Mouse (Mus musculus) T-helper 1 cell (primary cell): Measurements from ENCODE around the gene Tenm1.

Source experiments
- in situ Hi-C: fragments of 300-600 bp; cut with MboI, MseI; formaldehyde crosslinking; loops from one replicate; pipeline ENCODE4 v1.15.1; 2025; ENCODE audit warnings: high pct_unique_total_duplicates

Tenm1 gene

GRCm38 (mm10) chrX:43428855-43429263, at the start of gene Tenm1:
TSS of gene Tenm1 (minus strand) at chrX:43429126.
- in situ Hi-C loops = no loop called here

- in situ Hi-C loops = no loop called here
Observed at GRCm38 (mm10) chrX:43467311-43467710, 38.4 kb upstream of the Tenm1 start.

GRCm38 (mm10) chrX:43430581-43430980, 1.7 kb upstream of the Tenm1 start:
- in situ Hi-C loops = no loop called here

- in situ Hi-C loops = no loop called here
Observed at GRCm38 (mm10) chrX:43429982-43430531, 1.1 kb upstream of the Tenm1 start.

GRCm38 (mm10) chrX:43429337-43429736, 411 bp upstream of the Tenm1 start:
- in situ Hi-C loops = no loop called here

GRCm38 (mm10) chrX:43427961-43428365, 963 bp downstream of the Tenm1 start:
- in situ Hi-C loops = no loop called here

- in situ Hi-C loops = no loop called here
Observed at GRCm38 (mm10) chrX:43427111-43427510, 1.8 kb downstream of the Tenm1 start.

GRCm38 (mm10) chrX:43397957-43398356, 31.0 kb downstream of the Tenm1 start:
- in situ Hi-C loops = no loop called here

- in situ Hi-C loops = no loop called here
Observed at GRCm38 (mm10) chrX:43388106-43388505, 40.8 kb downstream of the Tenm1 start.

- in situ Hi-C loops = no loop called here
Observed at GRCm38 (mm10) chrX:43372526-43372925, 56.4 kb downstream of the Tenm1 start.

- in situ Hi-C loops = no loop called here
Observed at GRCm38 (mm10) chrX:43319351-43319750, 109.6 kb downstream of the Tenm1 start.

GRCm38 (mm10) chrX:43317801-43318520, 111.0 kb downstream of the Tenm1 start:
- in situ Hi-C loops = no loop called here

- in situ Hi-C loops = no loop called here
Observed at GRCm38 (mm10) chrX:43235844-43236243, 193.1 kb downstream of the Tenm1 start.

- in situ Hi-C loops = loop anchor here (10.0 kb wide), 1 partner anchor 950 kb away; no protein-coding TSS in a partner anchor
Observed at GRCm38 (mm10) chrX:43205003-43205402, 223.9 kb downstream of the Tenm1 start.

GRCm38 (mm10) chrX:43202249-43202783, 226.6 kb downstream of the Tenm1 start:
- in situ Hi-C loops = loop anchor here (10.0 kb wide), 1 partner anchor 952 kb away; no protein-coding TSS in a partner anchor

- in situ Hi-C loops = no loop called here
Observed at GRCm38 (mm10) chrX:43182975-43183374, 246.0 kb downstream of the Tenm1 start.

GRCm38 (mm10) chrX:43151561-43151960, 277.4 kb downstream of the Tenm1 start:
- in situ Hi-C loops = no loop called here

GRCm38 (mm10) chrX:43129696-43130095, 299.2 kb downstream of the Tenm1 start:
- in situ Hi-C loops = loop anchor here (10.0 kb wide), 1 partner anchor 1535 kb away; no protein-coding TSS in a partner anchor

GRCm38 (mm10) chrX:43122491-43122890, 306.4 kb downstream of the Tenm1 start:
- in situ Hi-C loops = no loop called here

GRCm38 (mm10) chrX:43122001-43122400, 306.9 kb downstream of the Tenm1 start:
- in situ Hi-C loops = no loop called here

GRCm38 (mm10) chrX:42986100-42986499, 442.8 kb downstream of the Tenm1 start:
- in situ Hi-C loops = no loop called here

GRCm38 (mm10) chrX:42973562-42973961, 455.4 kb downstream of the Tenm1 start:
- in situ Hi-C loops = loop anchor here (10.0 kb wide), 1 partner anchor 419 kb away; no protein-coding TSS in a partner anchor

GRCm38 (mm10) chrX:42967611-42968010, 461.3 kb downstream of the Tenm1 start:
- in situ Hi-C loops = no loop called here
